Mouse (Mus musculus) embryo, embryonic 11.5 days (tissue): ENCODE data around the gene Prrxl1.
A peak's percentile ranks its signal among the peaks of the same experiment; 100 is the strongest.

Source experiments
- DNase-seq: peaks from one replicate; pipeline ENCODE4 v3.0.0-alpha.2; 2012; ENCODE audit warnings: low read depth, low spot score

The Prrxl1 gene

GRCm38 (mm10) chr14:32599290-32600041 lies at the start of gene Prrxl1:
Prrxl1 (plus strand) TSS chr14:32599407.
- DNase-seq = no peak

DNA sequence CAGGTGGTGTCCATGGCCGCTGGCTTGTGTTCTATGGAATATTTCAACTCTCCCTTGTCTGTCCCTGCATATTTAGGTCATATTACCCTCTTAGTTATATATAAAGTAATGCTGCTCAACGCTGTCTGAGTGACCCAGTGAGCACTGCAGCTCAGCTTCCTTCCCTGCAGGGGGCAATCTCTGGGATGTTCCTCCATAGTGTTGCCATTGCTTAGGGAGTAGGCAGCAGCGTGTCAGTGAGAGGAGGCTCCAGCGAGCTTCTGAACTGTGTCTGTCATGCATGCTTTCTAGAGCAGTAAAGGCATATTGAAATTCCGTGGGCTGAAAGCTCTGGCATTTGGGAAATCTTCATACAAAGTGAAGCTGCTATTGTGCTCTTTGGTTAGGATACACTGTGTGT lies 47.4 kb upstream of the Prrxl1 start:
- DNase-seq = no peak

DNA sequence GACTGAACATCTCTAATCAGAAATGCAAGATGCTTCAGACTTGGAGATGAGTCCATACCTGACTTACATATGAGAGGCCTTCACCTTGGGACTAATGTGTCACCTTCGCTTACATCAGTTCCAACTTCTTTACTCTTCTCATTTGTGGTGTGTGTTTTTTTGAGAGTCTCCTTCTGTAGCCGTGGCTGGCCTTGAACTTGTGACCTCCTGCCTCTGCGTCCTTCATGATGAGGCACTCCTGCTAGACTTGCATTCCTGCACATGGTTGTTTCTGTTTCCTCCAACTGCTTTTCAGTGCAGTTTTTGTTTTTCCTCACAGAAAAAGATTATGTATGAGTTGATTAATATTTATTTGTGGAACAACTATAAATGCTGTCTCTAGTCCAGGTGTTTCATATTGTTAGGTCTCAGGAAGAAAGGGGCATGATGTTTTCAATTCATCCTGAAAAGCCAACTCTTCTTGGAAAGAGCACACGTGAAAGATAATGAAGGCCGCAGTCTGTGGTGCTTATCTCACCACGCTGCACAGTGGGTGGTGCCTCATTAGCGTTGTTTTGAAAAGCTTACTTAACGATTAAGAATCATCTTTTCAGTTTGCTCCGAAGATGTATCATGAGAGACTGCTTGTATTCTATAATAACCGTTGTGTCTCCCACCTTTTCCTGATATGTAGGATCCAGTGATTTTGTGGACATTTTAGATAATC lies 45.9 kb upstream of the Prrxl1 start:
- DNase-seq = no peak

DNA sequence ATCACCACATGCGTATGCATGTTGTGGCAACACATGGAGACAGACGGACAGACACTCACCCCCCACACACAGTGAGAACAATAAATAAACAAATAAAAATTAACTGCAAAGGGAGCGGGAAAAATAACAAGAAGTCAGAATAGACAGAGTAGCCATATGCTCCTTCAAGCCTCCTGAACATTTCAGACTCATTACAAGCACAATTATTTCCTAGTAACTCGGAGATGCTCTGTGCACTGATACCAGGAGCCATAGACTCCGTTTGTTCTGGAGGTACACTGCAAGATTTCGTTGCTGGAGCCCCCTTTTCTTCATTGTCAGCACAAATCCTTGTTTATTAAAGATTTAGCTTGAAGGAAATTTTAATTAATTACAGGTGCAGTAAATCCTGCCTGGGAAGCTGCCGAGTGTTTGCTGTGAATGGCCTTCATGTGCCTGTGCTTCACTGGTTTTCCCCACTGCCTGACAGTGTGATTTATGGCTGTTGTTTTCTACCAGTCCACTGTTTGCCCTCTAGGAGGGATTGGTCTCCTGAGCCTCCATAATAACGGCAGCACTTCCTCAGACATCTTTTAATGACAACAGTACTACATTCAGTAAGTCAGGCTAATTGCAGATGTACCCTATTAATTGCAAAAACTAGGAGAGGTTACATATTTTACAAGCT lies 44.2 kb upstream of the Prrxl1 start:
- peak; percentile 31 for DNase-seq

GRCm38 (mm10) chr14:32561428-32561827 lies 37.8 kb upstream of the Prrxl1 start:
- no peak for DNase-seq

- DNase-seq = no peak
Observed at GRCm38 (mm10) chr14:32563661-32564060, 35.5 kb upstream of the Prrxl1 start.

GRCm38 (mm10) chr14:32572519-32572918 lies 26.7 kb upstream of the Prrxl1 start:
- DNase-seq = no peak

DNA sequence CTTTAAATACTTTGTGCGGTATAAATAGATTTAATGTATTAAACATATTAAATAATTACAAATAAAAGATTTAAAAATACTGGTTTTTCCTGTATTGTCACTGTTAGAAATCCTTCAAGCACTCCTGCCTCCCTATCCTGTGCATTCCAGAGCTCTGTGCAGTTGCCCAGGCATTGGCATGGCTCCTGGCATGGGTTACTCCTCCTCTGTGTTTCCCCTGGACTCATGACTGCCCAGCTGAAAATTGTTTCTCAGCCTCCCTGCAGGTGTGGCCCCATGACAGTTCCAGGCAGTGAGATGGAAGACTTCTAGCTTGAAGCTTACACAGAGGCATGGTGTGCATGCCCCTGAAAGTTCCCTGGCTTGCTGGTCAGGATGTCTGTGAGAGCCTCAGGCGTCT lies 20.8 kb upstream of the Prrxl1 start:
- no peak for DNase-seq

DNA sequence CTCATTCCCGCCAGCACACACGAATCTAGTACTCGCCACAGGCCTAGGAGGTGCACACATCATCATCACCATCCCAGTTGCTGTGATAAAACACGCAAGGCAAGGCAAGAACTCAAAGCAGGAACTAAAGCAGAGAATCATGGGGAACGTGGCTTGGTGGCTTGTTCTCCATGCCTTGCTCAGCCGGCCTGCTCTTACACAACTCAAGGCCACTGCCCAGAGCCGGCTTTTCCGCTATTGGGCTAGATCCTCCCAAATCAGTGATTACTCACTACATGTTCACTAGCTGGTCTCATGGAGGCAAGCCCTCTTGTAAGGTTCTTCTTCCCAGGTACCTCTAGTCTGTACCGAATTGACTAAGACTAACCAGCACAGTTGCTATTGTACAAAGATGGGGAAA lies 15.5 kb upstream of the Prrxl1 start:
- DNase-seq = no peak

DNA sequence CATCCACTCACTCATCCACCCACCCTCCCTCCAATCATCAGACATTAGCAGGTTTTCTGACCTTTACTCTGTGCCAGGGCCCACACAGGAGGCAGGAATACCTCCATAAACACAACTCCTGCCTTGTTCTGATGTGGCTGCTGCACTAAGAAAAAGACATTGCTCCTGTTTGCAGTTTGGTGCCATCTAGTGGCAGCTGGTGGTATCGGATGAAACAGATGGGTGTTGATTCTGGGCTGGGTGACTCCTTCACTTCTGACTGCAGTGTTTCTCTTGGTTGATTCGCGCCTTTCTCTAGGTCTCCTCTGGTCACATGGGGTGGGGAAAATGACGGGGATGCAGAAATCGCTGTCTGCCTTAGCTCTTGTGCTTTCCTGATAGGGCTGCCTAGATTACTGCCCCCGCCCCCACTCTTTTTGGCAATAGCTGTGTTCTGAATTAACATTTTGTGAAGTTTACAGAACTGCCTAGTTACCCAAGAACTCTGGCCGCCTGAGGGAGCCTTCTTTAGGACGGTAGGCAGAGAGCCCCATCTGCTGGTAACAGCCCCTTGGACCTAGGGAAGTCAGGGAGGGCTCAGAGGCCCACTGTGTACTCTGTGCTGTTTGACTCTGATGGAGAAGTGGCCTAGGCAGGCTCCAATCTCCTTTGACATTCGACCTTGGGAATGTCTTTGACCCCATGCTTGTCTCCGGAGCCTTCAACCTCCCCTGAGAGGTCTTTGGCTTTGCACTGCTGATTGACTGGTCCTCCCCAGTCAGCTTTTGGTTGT lies 12.0 kb upstream of the Prrxl1 start:
- DNase-seq = peak; percentile 64

DNA sequence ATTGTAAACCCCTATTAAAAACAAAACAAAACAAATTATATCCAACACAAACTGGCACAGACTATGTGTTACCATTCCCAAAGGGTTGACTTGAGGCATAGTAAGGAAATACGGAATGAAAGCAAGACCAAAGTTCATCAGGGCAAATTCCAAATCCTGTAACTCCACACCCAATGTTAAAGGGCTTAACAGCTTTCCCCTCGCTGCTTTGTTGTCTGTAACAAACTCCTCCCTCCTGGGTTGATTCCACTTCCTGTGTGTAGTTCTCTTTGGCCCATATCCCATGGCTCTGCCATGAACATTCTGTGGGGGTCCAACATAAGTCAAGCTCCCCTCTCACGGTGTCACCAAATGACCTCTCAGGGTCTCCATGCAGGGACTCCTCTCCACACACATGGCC lies 8.8 kb upstream of the Prrxl1 start:
- no peak for DNase-seq

DNA sequence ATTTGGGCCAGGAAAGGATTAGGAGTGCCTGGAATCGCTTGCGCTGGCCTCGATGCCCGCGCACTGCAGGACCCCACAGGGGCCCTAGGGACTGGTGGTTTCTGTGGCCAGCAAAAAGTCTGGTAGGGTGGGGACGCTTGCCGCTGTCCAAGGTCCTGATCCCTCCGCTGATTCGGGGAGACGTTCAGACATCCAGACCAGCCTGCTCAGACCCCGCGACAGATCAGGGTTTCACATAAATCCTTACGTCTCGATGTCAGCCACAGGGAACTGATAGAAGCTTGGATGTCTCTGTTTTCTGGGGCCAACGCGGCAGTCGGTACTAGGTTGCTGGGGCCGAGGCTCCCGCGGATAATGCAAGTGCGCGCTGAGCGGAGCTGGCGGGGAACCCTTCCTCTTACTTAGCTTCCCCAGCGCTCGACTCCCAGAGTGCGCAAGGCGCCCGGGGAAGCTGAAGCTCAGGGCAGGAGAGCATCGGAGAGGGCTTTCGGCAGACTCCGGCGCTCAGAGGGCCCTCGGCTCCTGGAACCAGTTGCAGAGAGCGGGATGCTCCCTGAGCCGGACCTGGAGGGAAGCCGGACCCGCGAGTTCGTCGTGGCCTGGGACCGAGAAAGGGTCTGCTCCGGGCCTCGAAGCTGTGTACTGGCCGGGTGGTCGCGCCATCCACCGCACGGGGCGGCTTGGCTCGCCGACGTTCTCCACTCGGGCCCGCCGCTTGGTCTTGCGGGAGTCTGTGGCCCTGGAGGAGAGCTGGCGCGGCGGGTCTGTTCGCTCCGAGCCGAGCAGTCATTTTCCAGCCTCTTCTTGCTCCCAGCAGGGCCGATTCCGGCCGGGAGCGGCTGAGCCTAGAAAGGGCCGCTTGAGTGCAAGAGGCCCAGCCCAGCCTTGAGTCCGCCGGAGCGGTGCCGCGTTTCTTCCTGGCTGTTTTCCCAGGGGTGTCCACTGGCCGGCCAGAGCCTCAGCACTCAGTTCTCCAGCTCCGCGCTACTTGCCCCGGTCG lies 1.7 kb upstream of the Prrxl1 start:
- DNase-seq = peak; percentile 76

GRCm38 (mm10) chr14:32598437-32599219 lies 579 bp upstream of the Prrxl1 start:
- DNase-seq = no peak

- no peak for DNase-seq
Observed at GRCm38 (mm10) chr14:32600110-32600509, 903 bp downstream of the Prrxl1 start.

DNA sequence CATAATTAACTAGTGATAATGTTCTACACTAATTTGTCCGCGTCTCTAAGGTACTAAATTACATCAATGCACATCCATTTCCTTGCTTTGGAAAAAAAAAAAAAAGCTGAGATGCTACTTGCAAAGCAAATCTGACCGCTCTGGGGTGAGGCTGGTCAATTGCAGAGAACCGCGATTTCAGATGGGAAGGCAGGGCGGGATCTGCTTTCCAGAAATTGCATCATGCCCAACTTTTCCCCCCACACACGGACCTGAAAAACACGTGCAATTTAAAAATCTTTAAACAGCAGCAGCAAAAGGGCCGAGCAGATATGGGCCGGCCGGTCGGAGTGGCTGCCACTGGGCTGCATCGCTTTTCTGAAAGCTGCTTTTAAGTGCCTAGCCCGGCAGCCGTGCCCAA lies 6.3 kb downstream of the Prrxl1 start:
- DNase-seq = no peak

- DNase-seq = no peak
Observed at GRCm38 (mm10) chr14:32606316-32606715, 7.1 kb downstream of the Prrxl1 start.

GRCm38 (mm10) chr14:32609392-32609791 lies 10.2 kb downstream of the Prrxl1 start:
- DNase-seq = no peak

DNA sequence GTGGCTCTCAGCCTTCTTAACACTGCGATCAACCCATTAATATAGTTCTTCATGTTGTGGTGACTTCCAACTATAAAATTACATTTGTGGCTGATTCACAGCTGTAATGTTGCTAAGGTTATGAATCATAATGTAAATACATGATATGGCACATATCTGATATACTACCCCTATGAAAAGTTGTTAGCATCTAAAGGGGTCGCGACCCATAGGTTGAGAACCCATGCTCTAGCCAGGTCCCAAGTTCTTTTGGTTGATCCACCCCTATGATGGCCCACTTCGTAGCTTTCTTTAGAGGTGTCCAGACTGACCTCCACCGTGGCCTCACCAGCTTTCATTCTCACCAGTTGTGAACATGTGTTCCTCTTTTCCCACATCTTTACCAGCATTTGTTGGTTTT lies 18.0 kb downstream of the Prrxl1 start:
- DNase-seq = no peak

GRCm38 (mm10) chr14:32624245-32624644 lies 25.0 kb downstream of the Prrxl1 start:
- no peak for DNase-seq

DNA sequence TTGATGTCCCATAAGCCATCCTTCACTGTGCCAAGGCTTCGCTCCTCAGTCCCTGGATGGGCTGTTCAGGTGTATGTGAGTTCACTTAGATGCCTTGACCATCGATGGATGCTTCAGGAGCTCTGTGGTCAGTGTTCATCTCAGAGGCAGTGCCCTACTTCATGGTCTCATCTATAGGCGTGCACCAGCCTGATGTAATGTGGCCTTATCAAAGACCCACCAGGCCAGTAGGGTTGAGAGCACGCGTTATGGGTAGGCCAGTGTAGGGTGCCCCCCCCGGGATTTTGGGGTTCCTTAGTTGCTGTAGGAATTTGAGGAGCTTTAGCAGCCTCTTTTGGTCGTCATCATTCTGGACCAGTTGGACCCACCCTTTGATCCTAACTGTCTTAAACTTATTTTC lies 25.6 kb downstream of the Prrxl1 start:
- DNase-seq = no peak
